Mouse (Mus musculus): ENCODE results near the gene Atp6v1b1. TPM values are rescaled to one million over a fixed set of nuclear protein-coding genes. Genes with fewer than 3 reads are reported as not detected.

The Atp6v1b1 gene
- total and polyA plus RNA-seq, 2 experiments from 2014 or later, result 0.07 to 0.77 TPM

DNA sequence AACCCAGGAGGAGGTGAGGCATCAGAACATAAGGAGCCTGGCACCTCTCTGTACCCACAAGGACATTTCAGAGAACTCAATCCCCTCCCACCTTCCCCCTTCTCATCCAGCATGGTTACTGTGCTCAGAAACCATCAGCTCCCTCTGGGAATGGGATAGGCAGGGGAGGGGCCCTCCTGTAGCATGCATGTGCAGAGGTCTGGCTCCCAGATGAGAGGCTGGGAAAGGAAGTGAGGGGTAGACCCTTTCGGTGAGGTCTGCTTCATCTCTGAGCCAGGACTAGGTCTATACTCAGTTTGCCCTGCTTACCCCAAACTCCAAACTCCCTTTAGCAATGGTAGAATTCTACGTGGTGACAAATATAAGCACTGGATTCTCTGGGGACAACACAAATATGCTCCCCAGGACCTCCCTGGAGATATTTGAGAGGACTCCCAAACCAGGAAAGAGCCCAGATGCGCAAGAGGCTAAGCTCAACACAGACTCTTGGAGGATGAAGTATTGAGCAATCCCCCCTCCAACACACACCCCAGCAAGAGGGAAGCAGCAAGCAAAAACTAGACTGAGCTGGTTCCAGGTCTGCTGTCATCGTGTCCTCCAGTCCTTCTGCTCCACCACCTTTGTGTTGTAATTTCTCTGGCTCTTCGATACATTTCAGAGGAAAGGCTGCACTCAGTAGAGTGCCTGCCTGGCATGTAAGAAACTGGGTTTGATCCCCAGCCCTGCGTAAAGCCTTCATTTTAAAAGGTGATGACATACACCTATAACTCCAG lies 34.9 kb upstream of the Atp6v1b1 start:
- Histone ChIP-seq H3K4me3 (ENCODE audit: low read depth, low read length) (no peak overlapping the region), H3K27ac (ENCODE audit: low read depth, low read length) (no peak overlapping the region), H3K4me2 (ENCODE audit: low read depth, low read length, poor library complexity, severe bottlenecking) (no peak overlapping the region), H3K9me3 (ENCODE audit: low read length) (no peaks in the 10 kb centered on the region), H3K36me3 (ENCODE audit: insufficient read depth, low read length) (no peaks in the 10 kb centered on the region), H3K27me3 (ENCODE audit: insufficient read depth, low read length) (peaks cover 92% of the 10 kb centered on the region), H3K4me1 (ENCODE audit: insufficient read depth, low read length) (peaks cover 4% of the 10 kb centered on the region; the same call in 1 of the 2 replicates), H3K9ac (replicated peaks; ENCODE audit: low read length, poor library complexity, severe bottlenecking) (no peak overlapping the region)
- no peak for DNase-seq (ENCODE audit: low spot score)
- no peak for TF ChIP-seq CTCF (IDR thresholded peaks at IDR 0.05)
- 6% methylated on average over 6 of the region's 6 CpGs for WGBS
- ATAC-seq (ENCODE audit: low FRiP score), result no peak

DNA sequence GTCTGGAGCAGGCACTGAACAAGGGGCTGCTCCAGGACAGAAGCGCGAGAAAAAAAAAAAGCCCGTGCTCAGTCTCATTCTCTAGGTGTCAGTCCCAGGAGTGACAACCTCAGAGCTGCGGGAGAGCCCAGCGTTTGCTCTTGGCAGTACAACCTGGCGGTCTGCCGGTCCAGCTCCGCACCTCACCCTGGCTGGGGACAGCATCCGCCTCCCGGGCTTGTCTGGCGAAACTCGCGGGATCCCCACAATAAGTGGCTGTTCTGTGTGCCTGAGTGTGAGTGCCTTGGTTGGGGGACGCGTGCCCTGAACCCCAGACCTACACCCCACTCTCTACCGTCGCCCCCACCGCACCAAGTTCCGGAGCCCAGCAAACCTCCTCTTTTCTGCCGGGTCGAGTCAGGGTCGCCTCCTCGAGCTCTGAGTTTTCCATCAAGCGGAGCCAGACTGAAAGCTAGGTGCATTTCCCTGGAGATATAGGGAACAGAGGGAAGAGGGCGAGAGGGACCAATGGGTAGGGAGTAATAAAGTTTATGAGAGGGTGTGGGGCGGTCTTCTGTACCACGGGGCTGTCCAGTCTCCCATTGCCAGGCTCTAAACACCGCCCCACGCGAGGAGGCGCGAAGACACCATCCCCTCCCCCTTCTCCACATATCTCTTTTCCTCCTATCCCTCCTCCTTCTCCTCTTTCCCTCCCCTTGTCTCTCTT lies 32.3 kb upstream of the Atp6v1b1 start:
- ATAC-seq (ENCODE audit: low FRiP score) (no peak), DNase-seq (ENCODE audit: low spot score) (no peak)
- TF ChIP-seq CTCF (IDR thresholded peaks at IDR 0.05), result no peak
- H3K27ac ChIP-seq (ENCODE audit: low read depth, low read length), result no peak overlapping the region
- no peak overlapping the region for H3K9ac ChIP-seq (replicated peaks; ENCODE audit: low read length, poor library complexity, severe bottlenecking)
- peaks cover 4% of the 10 kb centered on the region; the same call in 1 of the 2 replicates for H3K4me1 ChIP-seq (ENCODE audit: insufficient read depth, low read length)
- H3K4me3 ChIP-seq (ENCODE audit: low read depth, low read length), result peak overlapping the region; percentile 25; the same call in 1 of the 2 replicates
- 1% methylated on average over 29 of the region's 32 CpGs for WGBS
- H3K4me2 ChIP-seq (ENCODE audit: low read depth, low read length, poor library complexity, severe bottlenecking), result peak overlapping the region; percentile 45
- peaks cover 95% of the 10 kb centered on the region for H3K27me3 ChIP-seq (ENCODE audit: insufficient read depth, low read length)
- no peaks in the 10 kb centered on the region for H3K9me3 ChIP-seq (ENCODE audit: low read length)
- no peaks in the 10 kb centered on the region for H3K36me3 ChIP-seq (ENCODE audit: insufficient read depth, low read length)

DNA sequence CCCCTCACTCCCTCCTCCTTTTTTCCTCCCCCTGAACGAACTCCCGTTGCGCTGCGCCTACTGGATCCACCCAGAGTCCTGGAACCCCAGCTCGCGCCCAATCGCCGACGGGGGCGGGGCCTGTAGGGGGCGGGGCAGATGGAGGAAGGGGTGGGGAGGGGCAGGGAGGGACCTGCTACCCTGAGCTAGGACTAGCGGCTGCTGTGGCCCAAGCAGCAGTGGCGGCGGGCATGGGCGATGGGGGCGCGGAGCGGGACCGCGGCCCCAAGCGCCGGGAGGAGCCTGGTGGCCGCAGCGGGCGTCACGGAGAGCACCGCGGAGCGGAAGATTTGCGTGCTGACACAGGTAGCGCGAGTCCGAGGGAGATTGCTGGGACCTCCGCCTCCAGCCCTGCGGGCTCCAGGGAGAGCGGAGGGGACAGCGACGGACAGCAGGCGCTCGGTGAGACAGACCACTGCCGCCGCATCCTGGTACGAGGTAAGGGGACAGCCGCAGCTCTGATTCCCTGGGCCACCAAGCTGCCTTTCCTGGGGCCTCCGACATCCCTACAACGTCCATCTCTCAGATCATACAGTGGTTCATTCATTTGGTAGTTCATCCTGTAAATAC lies 31.6 kb upstream of the Atp6v1b1 start, which contains the start of gene Vax2:
TSS of gene Vax2 (plus strand) at position 198 of the 609 bp plus-strand sequence.
- Histone ChIP-seq H3K4me1 (ENCODE audit: insufficient read depth, low read length) (peaks cover 4% of the 10 kb centered on the region; the same call in 1 of the 2 replicates), H3K4me2 (ENCODE audit: low read depth, low read length, poor library complexity, severe bottlenecking) (peak within 1 kb of the TSS; percentile 45), H3K36me3 (ENCODE audit: insufficient read depth, low read length) (no peaks in the 10 kb centered on the region), H3K9me3 (ENCODE audit: low read length) (no peaks in the 10 kb centered on the region), H3K27ac (ENCODE audit: low read depth, low read length) (no peak within 1 kb of the TSS), H3K9ac (replicated peaks; ENCODE audit: low read length, poor library complexity, severe bottlenecking) (no peak within 1 kb of the TSS), H3K4me3 (ENCODE audit: low read depth, low read length) (peak within 1 kb of the TSS; percentile 25; the same call in 1 of the 2 replicates), H3K27me3 (ENCODE audit: insufficient read depth, low read length) (peaks cover 95% of the 10 kb centered on the region)
- TF ChIP-seq CTCF (IDR thresholded peaks at IDR 0.05), result no peak
- peak; percentile 13 for DNase-seq (ENCODE audit: low spot score)
- under 1% methylated on average over 46 of the region's 46 CpGs for WGBS
- no peak for ATAC-seq (ENCODE audit: low FRiP score)

DNA sequence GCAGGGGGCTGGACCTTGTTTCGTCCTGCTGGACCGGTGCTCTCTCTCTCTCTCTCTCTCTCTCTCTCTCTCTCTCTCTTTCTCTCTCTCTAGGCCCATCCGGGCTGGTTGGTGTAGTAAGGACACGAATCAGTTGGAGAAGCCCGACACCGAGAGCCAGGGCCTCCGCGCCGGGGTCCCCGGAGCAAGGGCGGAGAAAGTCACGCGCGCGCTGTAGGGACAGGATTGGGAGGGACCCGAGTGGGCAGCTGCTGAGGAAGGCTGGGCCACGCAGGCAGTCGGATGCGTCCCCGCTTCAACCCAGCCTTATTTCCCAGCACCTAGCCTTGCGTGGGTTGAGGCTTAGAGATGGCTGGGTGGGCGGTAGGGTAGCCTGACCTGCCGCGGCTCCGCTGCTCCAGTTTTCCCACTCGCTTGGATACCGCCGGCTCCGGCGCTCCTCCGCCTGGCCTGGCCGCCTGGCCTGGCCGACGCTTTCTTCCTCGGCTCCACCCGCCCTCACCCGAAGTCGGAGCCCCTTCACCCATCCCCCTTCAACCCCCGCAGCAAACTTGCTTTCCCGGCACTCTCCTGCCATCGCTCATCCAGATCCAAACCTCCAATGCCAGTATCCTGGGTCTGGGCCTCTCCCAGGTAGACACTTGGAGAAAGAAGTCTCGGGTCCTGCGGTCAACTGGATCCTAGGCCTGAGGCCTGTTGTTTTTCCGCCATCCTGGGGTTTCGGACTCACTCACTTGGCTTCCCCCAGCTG lies 30.9 kb upstream of the Atp6v1b1 start:
- Histone ChIP-seq H3K4me3 (ENCODE audit: low read depth, low read length) (peak overlapping the region; percentile 25; the same call in 1 of the 2 replicates), H3K36me3 (ENCODE audit: insufficient read depth, low read length) (no peaks in the 10 kb centered on the region), H3K9ac (replicated peaks; ENCODE audit: low read length, poor library complexity, severe bottlenecking) (no peak overlapping the region), H3K9me3 (ENCODE audit: low read length) (no peaks in the 10 kb centered on the region), H3K4me1 (ENCODE audit: insufficient read depth, low read length) (peaks cover 4% of the 10 kb centered on the region; the same call in 1 of the 2 replicates), H3K4me2 (ENCODE audit: low read depth, low read length, poor library complexity, severe bottlenecking) (peak overlapping the region; percentile 45; the same call in 1 of the 2 replicates), H3K27me3 (ENCODE audit: insufficient read depth, low read length) (peaks cover 91% of the 10 kb centered on the region), H3K27ac (ENCODE audit: low read depth, low read length) (no peak overlapping the region)
- WGBS, result 2% methylated on average over 44 of the region's 45 CpGs
- ATAC-seq (ENCODE audit: low FRiP score), result no peak
- no peak for TF ChIP-seq CTCF (IDR thresholded peaks at IDR 0.05)
- no peak for DNase-seq (ENCODE audit: low spot score)

DNA sequence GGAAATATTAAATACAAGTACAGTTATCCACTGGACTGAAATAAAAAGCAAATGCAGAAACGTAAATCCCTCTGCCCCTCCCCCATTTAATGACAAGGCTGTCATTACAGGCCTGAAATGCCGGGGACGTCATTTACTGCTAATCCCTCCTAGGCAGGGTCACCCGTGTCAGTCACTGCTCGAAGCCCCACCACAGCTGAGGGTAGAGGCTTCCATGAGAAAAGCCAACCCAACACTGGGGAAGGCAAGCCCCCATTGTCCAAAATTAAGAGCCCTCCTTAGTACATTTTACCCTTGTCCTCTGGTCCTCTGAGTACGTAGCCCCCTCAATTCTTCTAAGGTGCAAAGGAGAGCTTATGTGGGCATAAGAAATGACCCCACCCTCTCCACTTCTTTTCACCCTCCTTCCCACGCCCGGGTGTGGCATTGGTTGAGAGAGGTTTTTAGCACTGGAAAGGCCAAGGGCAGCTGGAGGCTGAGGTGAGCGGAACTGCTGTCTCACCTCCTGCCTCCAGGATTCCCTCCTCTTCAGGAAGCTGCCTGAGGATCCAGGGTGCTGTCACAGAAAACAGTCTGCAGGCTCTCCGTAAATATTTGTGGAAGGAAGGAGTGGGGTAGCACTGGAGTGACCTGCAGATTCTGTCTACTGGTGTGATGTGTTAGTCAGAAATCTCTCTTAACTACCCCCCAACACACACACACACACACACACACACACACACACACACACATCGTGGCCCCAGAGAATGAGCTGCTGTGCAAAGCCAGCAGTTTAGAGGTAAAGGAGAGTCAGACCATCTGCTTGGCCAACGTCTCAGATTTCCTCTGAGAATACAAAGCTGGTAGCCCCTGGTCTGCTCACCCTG lies 29.3 kb upstream of the Atp6v1b1 start:
- 3% methylated on average over 12 of the region's 12 CpGs for WGBS
- ATAC-seq (ENCODE audit: low FRiP score) (no peak), DNase-seq (ENCODE audit: low spot score) (no peak)
- no peak overlapping the region for H3K27ac ChIP-seq (ENCODE audit: low read depth, low read length)
- peaks cover 4% of the 10 kb centered on the region; the same call in 1 of the 2 replicates for H3K4me1 ChIP-seq (ENCODE audit: insufficient read depth, low read length)
- H3K9ac ChIP-seq (replicated peaks; ENCODE audit: low read length, poor library complexity, severe bottlenecking), result no peak overlapping the region
- no peak overlapping the region for H3K4me2 ChIP-seq (ENCODE audit: low read depth, low read length, poor library complexity, severe bottlenecking)
- no peaks in the 10 kb centered on the region for H3K9me3 ChIP-seq (ENCODE audit: low read length)
- no peak for TF ChIP-seq CTCF (IDR thresholded peaks at IDR 0.05)
- H3K4me3 ChIP-seq (ENCODE audit: low read depth, low read length), result no peak overlapping the region
- H3K27me3 ChIP-seq (ENCODE audit: insufficient read depth, low read length), result peaks cover 88% of the 10 kb centered on the region
- no peaks in the 10 kb centered on the region for H3K36me3 ChIP-seq (ENCODE audit: insufficient read depth, low read length)

Data from midbrain, postnatal 0 days (tissue).